Mouse (Mus musculus) monocyte, adult 5-6 weeks (primary cell): ENCODE data around the gene Ccdc146. TPM values are rescaled to one million over a fixed set of nuclear protein-coding genes. Genes with fewer than 3 reads are reported as not detected.

Experiments used
- ATAC-seq: fragments of 153-309, 156-312 bp; replicated peaks from 2 replicates; pipeline ENCODE4 v1.8.0; 2017; ENCODE audit warnings: mild to moderate bottlenecking; ENCODE audit not compliant: low TSS enrichment, insufficient number of reproducible peaks, severe bottlenecking, poor library complexity, low FRiP score
- total RNA-seq: library from RNA; stranded (forward); fragments of 200-1000, 200-491, 200-594 nt; gene quantifications from 3 replicates; pipeline ENCODE4 v1.2.3, GENCODE M21; 2017

The Ccdc146 gene
- total RNA-seq, 1 experiment from 2014 or later = not detected

DNA sequence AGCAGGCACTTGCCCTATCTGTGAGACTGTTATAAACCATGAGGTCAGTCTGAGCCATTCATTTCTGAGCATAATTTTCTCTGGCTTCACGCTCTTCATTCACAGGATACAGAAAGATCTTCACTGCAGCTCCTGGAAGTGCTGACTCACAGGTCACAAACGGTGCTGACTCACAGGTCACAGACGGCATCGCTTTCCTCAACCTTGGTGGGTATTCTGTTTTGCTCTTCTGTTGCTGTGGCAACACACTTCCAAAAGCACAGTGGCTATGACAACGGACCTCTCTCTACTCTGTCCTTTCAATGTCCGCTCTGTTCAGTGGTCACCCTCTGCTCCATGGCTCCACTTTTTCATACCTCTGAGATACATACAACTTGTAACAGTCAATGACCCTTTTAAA, 177.7 kb downstream of the Ccdc146 start:
- no peak for ATAC-seq

DNA sequence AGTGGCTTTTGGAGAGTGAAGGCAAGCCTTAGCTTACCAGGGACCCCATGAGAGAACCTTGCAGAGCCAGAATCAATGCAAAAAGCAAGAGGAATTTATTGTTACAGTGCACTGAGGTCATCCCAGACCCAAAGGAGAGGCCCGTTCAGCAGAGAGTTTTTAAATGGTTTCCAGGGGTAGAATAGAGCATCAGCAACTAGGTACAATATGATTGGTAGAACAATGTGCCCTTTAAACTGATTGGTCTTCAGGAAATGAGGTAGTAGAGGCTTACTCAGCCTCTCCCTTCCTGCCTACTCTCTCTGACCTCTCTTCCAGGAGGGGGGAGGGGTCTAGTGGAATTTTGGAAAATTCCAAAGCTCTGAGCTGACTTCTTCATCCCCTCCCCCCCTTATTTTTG, 179.2 kb downstream of the Ccdc146 start:
- no peak for ATAC-seq

DNA sequence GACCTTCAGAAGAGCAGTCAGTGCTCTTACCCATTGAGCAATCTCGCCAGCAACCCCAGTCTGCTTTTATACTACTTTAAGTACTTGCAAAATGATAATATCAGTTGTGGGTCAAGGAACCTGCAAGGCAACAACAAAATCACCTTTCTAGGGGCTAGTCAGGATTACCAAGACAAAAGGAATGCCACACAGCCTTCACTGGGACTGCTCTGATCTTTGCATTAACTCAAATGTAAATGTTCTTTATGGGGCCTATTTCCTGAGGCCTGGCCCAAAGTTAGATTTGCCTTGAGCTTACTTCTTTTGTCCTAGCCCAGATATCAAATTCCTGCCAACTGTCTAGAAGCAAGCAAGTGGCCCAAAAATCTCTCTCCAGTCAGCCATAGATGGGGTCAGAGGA, 179.9 kb downstream of the Ccdc146 start:
- no peak for ATAC-seq

Other genes starting within 250 kb of the Ccdc146 start
- gene Gsap, start 238.4 kb downstream of the Ccdc146 start, total RNA-seq = 194 to 271 TPM (median 196 TPM) in 3 replicates
- 111 to 206 TPM (median 113 TPM) in 3 replicates for gene Fgl2, start 52.0 kb downstream of the Ccdc146 start, total RNA-seq
- gene Fam185a, start 281 bp upstream of the Ccdc146 start, total RNA-seq = 3.5 to 6.2 TPM (median 4.4 TPM) in 3 replicates
- not detected in 3 replicates for gene Lrrc17, start 118.9 kb upstream of the Ccdc146 start, total RNA-seq
- not detected in 3 replicates for gene Fbxl13, start 221.0 kb upstream of the Ccdc146 start, total RNA-seq
- gene Armc10, start 221.1 kb upstream of the Ccdc146 start, total RNA-seq = 35.7 to 50.1 TPM (median 38.8 TPM) in 3 replicates